Mouse (Mus musculus) liver, embryonic 12.5 days (tissue): ENCODE measurements at regions not wholly inside any gene's neighbourhood (a gene's known extent, or its start where the extent isn't known, plus 50 kb on each side); places are given as distances from the start of the nearest gene placed in this dataset.
"Not testable (repeated sequence)": the region's sequence is repeated elsewhere in the genome, so short reads cannot be mapped to it uniquely, and the experiment has no call there.

Experiments used
- ATAC-seq: fragments of 200-750 bp; cut with Nextera tagmentation; 2 replicates; pipeline ENCODE4 v1.8.0; 2017; ENCODE audit warnings: moderate number of reproducible peaks, mild to moderate bottlenecking, moderate library complexity
- H3K27ac ChIP-seq: fragments of 300-500 bp; sonication (generic); 2 replicates; pipeline ENCODE4 v1.5.1; 2016; ENCODE audit warnings: mild to moderate bottlenecking
- H3K27me3 ChIP-seq: fragments of 300-500 bp; sonication (generic); replicated peaks from 2 replicates; pipeline ENCODE4 v1.6.1; 2016; ENCODE audit warnings: mild to moderate bottlenecking, moderate library complexity
- H3K36me3 ChIP-seq: fragments of 300-500 bp; sonication (generic); 2 replicates; pipeline ENCODE4 v1.6.1; 2016; ENCODE audit warnings: mild to moderate bottlenecking, moderate library complexity
- H3K4me1 ChIP-seq: fragments of 300-500 bp; sonication (generic); 2 replicates; pipeline ENCODE4 v1.6.1; 2016
- H3K4me2 ChIP-seq: fragments of 300-500 bp; sonication (generic); 2 replicates; pipeline ENCODE4 v1.6.1; 2016; ENCODE audit warnings: mild to moderate bottlenecking, moderate library complexity
- H3K4me3 ChIP-seq: fragments of 300-500 bp; sonication (generic); 2 replicates; pipeline ENCODE4 v1.5.1; 2016; ENCODE audit warnings: mild to moderate bottlenecking, moderate library complexity
- H3K9ac ChIP-seq: fragments of 300-500 bp; sonication (generic); 2 replicates; pipeline ENCODE4 v1.6.1; 2016; ENCODE audit warnings: mild to moderate bottlenecking, moderate library complexity
- H3K9me3 ChIP-seq: fragments of 300-500 bp; sonication (generic); replicated peaks from 2 replicates; pipeline ENCODE4 v1.6.1; 2016; ENCODE audit warnings: mild to moderate bottlenecking, moderate library complexity
- WGBS: fragments of 180-500 bp; shearing (Covaris S2); methylation state at CpG from one replicate; pipeline ENCODE4 v1.1.7; 2016; ENCODE audit not compliant: insufficient replicate concordance; 5-methylcytosine and 5-hydroxymethylcytosine counted together

GRCm38 (mm10) chr12:77526581-77526980 lies 288.7 kb downstream of the Fut8 start:
- not testable (repeated sequence) for ATAC-seq, H3K4me3 ChIP-seq, H3K27me3 ChIP-seq, H3K4me2 ChIP-seq, H3K9me3 ChIP-seq, H3K36me3 ChIP-seq, H3K9ac ChIP-seq, H3K27ac ChIP-seq, H3K4me1 ChIP-seq
- 73% methylated on average over 14 of the region's 14 CpGs for WGBS

- Histone ChIP-seq H3K27me3 (no peaks in the 10 kb centered on the region), H3K4me1 (no peaks in the 10 kb centered on the region), H3K9me3 (no peaks in the 10 kb centered on the region), H3K4me3 (no peak overlapping the region), H3K4me2 (no peak overlapping the region), H3K9ac (no peak overlapping the region), H3K36me3 (no peaks in the 10 kb centered on the region), H3K27ac (no peak overlapping the region)
- WGBS: 56% methylated on average over 1 of the region's 1 CpGs
- no peak for ATAC-seq
Measured at GRCm38 (mm10) chr12:77527499-77527898, 289.6 kb downstream of the Fut8 start.

- 72% methylated on average over 9 of the region's 9 CpGs for WGBS
- no peaks in the 10 kb centered on the region for H3K9me3 ChIP-seq
- ATAC-seq: no peak
- H3K9ac ChIP-seq: no peak overlapping the region
- no peak overlapping the region for H3K27ac ChIP-seq
- H3K4me1 ChIP-seq: no peaks in the 10 kb centered on the region
- no peak overlapping the region for H3K4me2 ChIP-seq
- H3K4me3 ChIP-seq: no peak overlapping the region
- H3K27me3 ChIP-seq: no peaks in the 10 kb centered on the region
- no peaks in the 10 kb centered on the region for H3K36me3 ChIP-seq
Measured at GRCm38 (mm10) chr12:77527953-77528865, 290.3 kb downstream of the Fut8 start.

GRCm38 (mm10) chr12:77528868-77529271 lies 290.9 kb downstream of the Fut8 start:
- H3K27ac ChIP-seq: no peak overlapping the region
- no peaks in the 10 kb centered on the region for H3K36me3 ChIP-seq
- no peaks in the 10 kb centered on the region for H3K4me1 ChIP-seq
- no peak overlapping the region for H3K9ac ChIP-seq
- no peaks in the 10 kb centered on the region for H3K27me3 ChIP-seq
- ATAC-seq: no peak
- H3K4me2 ChIP-seq: no peak overlapping the region
- H3K9me3 ChIP-seq: no peaks in the 10 kb centered on the region
- 75% methylated on average over 8 of the region's 8 CpGs for WGBS
- H3K4me3 ChIP-seq: no peak overlapping the region

- WGBS: 71% methylated on average over 4 of the region's 4 CpGs
- Histone ChIP-seq H3K4me2 (no peak overlapping the region), H3K36me3 (no peaks in the 10 kb centered on the region), H3K4me3 (no peak overlapping the region), H3K27ac (no peak overlapping the region), H3K4me1 (no peaks in the 10 kb centered on the region), H3K9ac (no peak overlapping the region), H3K9me3 (no peaks in the 10 kb centered on the region), H3K27me3 (no peaks in the 10 kb centered on the region)
- ATAC-seq: no peak
Measured at GRCm38 (mm10) chr12:77529414-77529813, 291.5 kb downstream of the Fut8 start.

GRCm38 (mm10) chr12:77529955-77530354 lies 292.0 kb downstream of the Fut8 start:
- Histone ChIP-seq H3K36me3 (no peaks in the 10 kb centered on the region), H3K4me2 (no peak overlapping the region)

GRCm38 (mm10) chr12:77531294-77531693 lies 293.4 kb downstream of the Fut8 start:
- no peaks in the 10 kb centered on the region for H3K36me3 ChIP-seq
- no peak overlapping the region for H3K4me3 ChIP-seq
- H3K9ac ChIP-seq: no peak overlapping the region
- no peaks in the 10 kb centered on the region for H3K27me3 ChIP-seq
- 64% methylated on average over 5 of the region's 5 CpGs for WGBS
- H3K27ac ChIP-seq: no peak overlapping the region
- no peaks in the 10 kb centered on the region for H3K9me3 ChIP-seq
- no peak for ATAC-seq
- no peaks in the 10 kb centered on the region for H3K4me1 ChIP-seq
- no peak overlapping the region for H3K4me2 ChIP-seq

More at GRCm38 (mm10) chr12:77529955-77530354, 292.0 kb downstream of the Fut8 start:
- Histone ChIP-seq H3K27ac (no peak overlapping the region), H3K9me3 (no peaks in the 10 kb centered on the region), H3K9ac (no peak overlapping the region), H3K4me3 (no peak overlapping the region), H3K4me1 (no peaks in the 10 kb centered on the region), H3K27me3 (no peaks in the 10 kb centered on the region)
- ATAC-seq: no peak
- 40% methylated on average over 3 of the region's 3 CpGs for WGBS

- Histone ChIP-seq H3K27ac (no peak overlapping the region), H3K4me3 (no peak overlapping the region), H3K36me3 (no peaks in the 10 kb centered on the region), H3K4me2 (no peak overlapping the region), H3K9me3 (no peaks in the 10 kb centered on the region), H3K27me3 (no peaks in the 10 kb centered on the region), H3K9ac (no peak overlapping the region), H3K4me1 (no peaks in the 10 kb centered on the region)
- WGBS: 25% methylated on average over 8 of the region's 8 CpGs
- no peak for ATAC-seq
Measured at GRCm38 (mm10) chr12:77532547-77532946, 294.6 kb downstream of the Fut8 start.

- no peaks in the 10 kb centered on the region for H3K27me3 ChIP-seq
- no peak for ATAC-seq
- WGBS: 52% methylated on average over 2 of the region's 2 CpGs
- H3K9me3 ChIP-seq: no peaks in the 10 kb centered on the region
- no peak overlapping the region for H3K27ac ChIP-seq
- no peaks in the 10 kb centered on the region for H3K4me1 ChIP-seq
- H3K4me3 ChIP-seq: no peak overlapping the region
- H3K9ac ChIP-seq: no peak overlapping the region
- H3K36me3 ChIP-seq: no peaks in the 10 kb centered on the region
- H3K4me2 ChIP-seq: no peak overlapping the region
Measured at GRCm38 (mm10) chr12:77533606-77534005, 295.7 kb downstream of the Fut8 start.

GRCm38 (mm10) chr12:77534079-77534478 lies 296.2 kb downstream of the Fut8 start:
- no peaks in the 10 kb centered on the region for H3K27me3 ChIP-seq
- H3K9ac ChIP-seq: no peak overlapping the region
- H3K4me2 ChIP-seq: no peak overlapping the region
- H3K27ac ChIP-seq: no peak overlapping the region
- no peak for ATAC-seq
- H3K9me3 ChIP-seq: no peaks in the 10 kb centered on the region
- H3K36me3 ChIP-seq: no peaks in the 10 kb centered on the region
- H3K4me1 ChIP-seq: no peaks in the 10 kb centered on the region
- no peak overlapping the region for H3K4me3 ChIP-seq
- WGBS: 37% methylated on average over 3 of the region's 3 CpGs

GRCm38 (mm10) chr12:77535147-77535546 lies 297.2 kb downstream of the Fut8 start:
- Histone ChIP-seq H3K27ac (no peak overlapping the region), H3K4me3 (no peak overlapping the region), H3K9ac (no peak overlapping the region), H3K4me1 (no peaks in the 10 kb centered on the region), H3K4me2 (no peak overlapping the region), H3K36me3 (no peaks in the 10 kb centered on the region), H3K9me3 (no peaks in the 10 kb centered on the region), H3K27me3 (no peaks in the 10 kb centered on the region)
- 56% methylated on average over 3 of the region's 3 CpGs for WGBS
- ATAC-seq: no peak

- H3K4me2 ChIP-seq: no peak overlapping the region
- H3K27ac ChIP-seq: no peak overlapping the region
- no peaks in the 10 kb centered on the region for H3K9me3 ChIP-seq
- no peak for ATAC-seq
- no peaks in the 10 kb centered on the region for H3K4me1 ChIP-seq
- WGBS: 30% methylated on average over 8 of the region's 8 CpGs
- no peak overlapping the region for H3K4me3 ChIP-seq
- no peak overlapping the region for H3K9ac ChIP-seq
- no peaks in the 10 kb centered on the region for H3K36me3 ChIP-seq
- no peaks in the 10 kb centered on the region for H3K27me3 ChIP-seq
Measured at GRCm38 (mm10) chr12:77537139-77537848, 299.4 kb downstream of the Fut8 start.
